Mouse (Mus musculus) kidney, adult 2 months (tissue): ENCODE measurements around the gene Mertk. TPM values are rescaled to one million over a fixed set of nuclear protein-coding genes. Genes with fewer than 3 reads are reported as not detected.

Experiments
- DNase-seq: peaks from one replicate; pipeline ENCODE4 v3.0.0; 2021
- H3K27ac ChIP-seq: fragments of 200-500 bp; 2 replicates; pipeline ENCODE4 v1.5.1; 2012; ENCODE audit warnings: low read depth, low read length, control low read depth, inconsistent platforms; ENCODE audit not compliant: insufficient read depth
- H3K27me3 ChIP-seq: fragments of 200-500 bp; replicated peaks from 2 replicates; pipeline ENCODE4 v1.6.1; 2012; ENCODE audit warnings: mild to moderate bottlenecking, moderate library complexity, low read length, inconsistent platforms; ENCODE audit not compliant: control insufficient read depth, insufficient read depth
- H3K36me3 ChIP-seq: fragments of 200-500 bp; 2 replicates; pipeline ENCODE4 v1.6.1; 2012; ENCODE audit warnings: mild to moderate bottlenecking, moderate library complexity, low read length, inconsistent platforms; ENCODE audit not compliant: control insufficient read depth, insufficient read depth
- H3K4me1 ChIP-seq: fragments of 200-500 bp; 2 replicates; pipeline ENCODE4 v1.6.1; 2011; ENCODE audit warnings: low read length; ENCODE audit not compliant: control insufficient read depth, insufficient read depth
- H3K4me3 ChIP-seq: fragments of 200-500 bp; 2 replicates; pipeline ENCODE4 v1.5.1; 2011; ENCODE audit warnings: mild to moderate bottlenecking, low read depth, low read length, control low read depth; ENCODE audit not compliant: insufficient read depth
- CTCF ChIP-seq: fragments of 200-500 bp; conservative IDR thresholded peaks from 2 replicates; pipeline ENCODE4 v1.5.1; 2011; ENCODE audit warnings: low read depth, mild to moderate bottlenecking, control low read depth, low read length, moderate library complexity, mixed read lengths; ENCODE audit not compliant: insufficient read depth, insufficient read length
- POLR2A ChIP-seq: fragments of 200-500 bp; IDR thresholded peaks from one replicate; pipeline ENCODE4 v1.6.1; 2011; ENCODE audit warnings: low read depth, low read length, control low read depth
- WGBS: fragments of 180-500 bp; shearing (Covaris S2); methylation state at CpG from one replicate; pipeline ENCODE4 v1.1.7; 2018; 5-methylcytosine and 5-hydroxymethylcytosine counted together
- polyA plus RNA-seq: library from polyadenylated mRNA; depleted of rRNA; stranded (reverse); fragments of >200 nt; gene quantifications from 2 replicates; pipeline ENCODE4 v1.2.3, GENCODE M21; 2012

Mertk gene
- polyA plus RNA-seq, 1 experiment, result 13.3 TPM

GRCm38 (mm10) chr2:128731951-128732350, 33.2 kb downstream of the Mertk start:
- Histone ChIP-seq H3K36me3 (no peaks in the 10 kb centered on the region; the same call in 1 of the 2 replicates), H3K4me3 (no peak overlapping the region), H3K27me3 (no peaks in the 10 kb centered on the region), H3K27ac (no peak overlapping the region), H3K4me1 (peaks cover 5% of the 10 kb centered on the region; the same call in 1 of the 2 replicates)
- DNase-seq, result no peak
- TF ChIP-seq CTCF (no peak), POLR2A (no peak)
- WGBS, result 85% methylated on average over 1 of the region's 1 CpGs

GRCm38 (mm10) chr2:128735089-128735488, 36.3 kb downstream of the Mertk start:
- Histone ChIP-seq H3K4me1 (no peaks in the 10 kb centered on the region), H3K27me3 (no peaks in the 10 kb centered on the region), H3K4me3 (no peak overlapping the region), H3K27ac (no peak overlapping the region), H3K36me3 (no peaks in the 10 kb centered on the region; the same call in 1 of the 2 replicates)
- no peak for DNase-seq
- TF ChIP-seq POLR2A (no peak), CTCF (no peak)
- 54% methylated on average over 3 of the region's 3 CpGs for WGBS

- no peaks in the 10 kb centered on the region for H3K27me3 ChIP-seq
- H3K4me1 ChIP-seq, result no peaks in the 10 kb centered on the region
- TF ChIP-seq CTCF (no peak), POLR2A (no peak)
- H3K27ac ChIP-seq, result no peak overlapping the region
- 78% methylated on average over 2 of the region's 2 CpGs for WGBS
- H3K36me3 ChIP-seq, result no peaks in the 10 kb centered on the region; the same call in 1 of the 2 replicates
- no peak overlapping the region for H3K4me3 ChIP-seq
- no peak for DNase-seq
These were observed 38.3 kb downstream of the Mertk start for GRCm38 (mm10) chr2:128737051-128737450.

- TF ChIP-seq CTCF, result no peak
- Histone ChIP-seq H3K27ac (no peak overlapping the region), H3K36me3 (no peaks in the 10 kb centered on the region; the same call in none of the 2 replicates), H3K27me3 (no peaks in the 10 kb centered on the region), H3K4me3 (no peak overlapping the region), H3K4me1 (no peaks in the 10 kb centered on the region)
- 73% methylated on average over 4 of the region's 4 CpGs for WGBS
- DNase-seq, result no peak
These were observed 39.0 kb downstream of the Mertk start for GRCm38 (mm10) chr2:128737796-128738195.

GRCm38 (mm10) chr2:128738725-128739258, 40.0 kb downstream of the Mertk start:
- Histone ChIP-seq H3K27me3 (no peaks in the 10 kb centered on the region), H3K36me3 (no peaks in the 10 kb centered on the region; the same call in 1 of the 2 replicates), H3K27ac (no peak overlapping the region), H3K4me1 (no peaks in the 10 kb centered on the region), H3K4me3 (no peak overlapping the region)
- TF ChIP-seq POLR2A (no peak), CTCF (no peak)
- peak; percentile 61 for DNase-seq
- 61% methylated on average over 10 of the region's 10 CpGs for WGBS

GRCm38 (mm10) chr2:128745879-128746620, 47.3 kb downstream of the Mertk start:
- 57% methylated on average over 12 of the region's 12 CpGs for WGBS

GRCm38 (mm10) chr2:128746621-128747151, 47.9 kb downstream of the Mertk start:
- peak overlapping the region; percentile 89 for H3K27ac ChIP-seq
- DNase-seq, result peak; percentile 78
- no peaks in the 10 kb centered on the region; the same call in none of the 2 replicates for H3K36me3 ChIP-seq
- peaks cover 16% of the 10 kb centered on the region for H3K4me1 ChIP-seq
- 58% methylated on average over 5 of the region's 5 CpGs for WGBS
- H3K27me3 ChIP-seq, result no peaks in the 10 kb centered on the region
- TF ChIP-seq CTCF (no peak), POLR2A (no peak)
- H3K4me3 ChIP-seq, result no peak overlapping the region

More at GRCm38 (mm10) chr2:128745879-128746620, 47.3 kb downstream of the Mertk start:
- Histone ChIP-seq H3K4me3 (no peak overlapping the region), H3K4me1 (peaks cover 16% of the 10 kb centered on the region), H3K27me3 (no peaks in the 10 kb centered on the region), H3K27ac (peak overlapping the region; percentile 89), H3K36me3 (no peaks in the 10 kb centered on the region; the same call in none of the 2 replicates)
- no peak for TF ChIP-seq CTCF
- TF ChIP-seq POLR2A, result no peak
- DNase-seq, result no peak
